Mouse (Mus musculus) 3T3-L1 (cell line): ENCODE measurements around the gene Ubxn1.
A peak's percentile ranks its signal among the peaks of the same experiment; 100 is the strongest.
"Not testable (repeated sequence)": the region's sequence is repeated elsewhere in the genome, so short reads cannot be mapped to it uniquely, and the experiment has no call there.

Experiments
- DNase-seq: peaks from one replicate; pipeline ENCODE4 v3.0.0-alpha.2; 2015; ENCODE audit warnings: low read depth, low spot score

The Ubxn1 gene

DNA sequence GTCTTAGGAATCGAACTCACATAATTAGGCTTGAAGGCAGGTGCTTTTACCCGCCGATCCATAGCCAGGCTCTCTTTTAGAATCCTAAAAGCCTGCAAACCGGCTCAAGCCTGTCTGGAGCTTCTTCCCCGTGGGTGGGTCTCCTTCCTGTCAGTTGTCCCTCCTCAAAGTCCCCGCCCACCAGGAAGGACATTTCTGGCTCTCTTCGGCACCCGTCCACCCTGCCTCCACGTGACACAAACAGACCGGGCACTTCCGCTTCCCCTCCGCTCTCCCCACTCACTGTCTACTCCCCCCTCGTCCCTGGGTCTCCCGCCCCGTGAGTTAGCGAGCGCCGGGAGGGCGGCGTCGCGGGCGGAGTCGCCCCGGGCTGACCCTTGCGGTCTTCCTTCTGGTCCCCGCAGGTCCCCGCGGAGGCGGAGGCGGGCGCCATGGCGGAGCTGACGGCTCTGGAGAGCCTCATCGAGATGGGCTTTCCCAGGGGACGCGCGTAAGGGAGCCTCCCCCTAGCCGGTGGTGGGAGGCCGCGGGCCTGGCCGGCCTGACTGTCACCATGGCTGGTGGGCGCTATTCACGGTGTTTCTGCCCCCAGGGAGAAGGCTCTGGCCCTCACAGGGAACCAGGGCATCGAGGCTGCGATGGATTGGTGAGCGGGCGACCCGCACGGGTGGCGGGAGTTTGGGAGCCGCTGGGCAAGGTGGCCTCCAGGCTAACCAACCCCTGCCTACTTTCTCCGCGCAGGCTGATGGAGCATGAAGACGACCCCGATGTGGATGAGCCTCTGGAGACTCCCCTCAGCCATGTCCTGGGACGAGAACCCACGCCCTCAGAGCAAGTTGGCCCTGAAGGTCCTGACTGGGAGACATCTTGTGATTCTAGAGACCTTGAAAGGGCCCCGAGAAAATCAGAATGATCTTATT, at the start of gene Ubxn1:
Ubxn1 (plus strand) TSS at position 230 of the 920 bp plus-strand sequence.
- peak; percentile 100 for DNase-seq

DNA sequence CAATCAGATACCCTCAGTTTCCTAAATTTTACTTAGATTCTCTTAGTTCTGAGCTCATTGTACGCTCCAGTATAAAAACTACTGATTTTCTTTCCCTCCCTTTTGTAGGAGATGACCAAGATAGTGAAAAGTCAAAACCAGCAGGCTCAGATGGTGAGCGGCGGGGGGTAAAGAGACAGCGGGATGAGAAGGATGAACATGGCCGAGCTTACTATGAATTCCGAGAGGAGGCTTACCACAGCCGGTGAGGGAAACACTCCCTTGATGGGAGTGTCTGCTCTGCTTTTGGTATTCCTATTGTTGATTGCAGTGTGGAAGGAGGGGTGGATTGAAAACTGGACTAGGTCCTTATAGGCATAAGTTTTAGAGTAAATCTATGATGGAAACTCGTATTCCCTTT, 48.6 kb upstream of the Ubxn1 start:
- no peak for DNase-seq

- DNase-seq = no peak
These were observed 41.6 kb upstream of the Ubxn1 start, which contains the start of gene AC129217.1 for GRCm38 (mm10) chr19:8829660-8830059. Gene AC129217.1 (plus strand): TSS chr19:8829773.

GRCm38 (mm10) chr19:8830664-8831063, 40.6 kb upstream of the Ubxn1 start:
- DNase-seq = no peak

DNA sequence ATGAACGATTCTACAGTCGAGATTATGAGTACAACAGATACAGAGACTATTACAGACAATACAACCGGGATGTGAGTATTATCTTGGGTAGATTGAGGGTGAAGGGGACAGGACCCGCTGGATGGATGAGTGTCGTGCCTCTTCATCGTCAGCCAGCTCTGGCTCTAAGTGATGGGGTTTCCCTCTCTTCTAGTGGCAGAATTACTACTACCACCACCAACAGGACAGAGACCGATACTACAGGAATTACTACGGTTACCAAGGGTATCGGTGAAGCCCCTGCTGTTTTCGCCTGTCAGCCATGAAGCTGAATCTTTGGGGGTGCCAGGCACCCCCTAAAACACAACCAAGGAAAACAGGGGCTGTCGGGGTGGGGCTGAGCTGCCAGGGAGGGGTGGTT, 40.0 kb upstream of the Ubxn1 start:
- no peak for DNase-seq

GRCm38 (mm10) chr19:8832971-8833370, 38.3 kb upstream of the Ubxn1 start:
- DNase-seq = no peak

- not testable (repeated sequence) for DNase-seq
These were observed 35.0 kb upstream of the Ubxn1 start for GRCm38 (mm10) chr19:8836327-8836726.

DNA sequence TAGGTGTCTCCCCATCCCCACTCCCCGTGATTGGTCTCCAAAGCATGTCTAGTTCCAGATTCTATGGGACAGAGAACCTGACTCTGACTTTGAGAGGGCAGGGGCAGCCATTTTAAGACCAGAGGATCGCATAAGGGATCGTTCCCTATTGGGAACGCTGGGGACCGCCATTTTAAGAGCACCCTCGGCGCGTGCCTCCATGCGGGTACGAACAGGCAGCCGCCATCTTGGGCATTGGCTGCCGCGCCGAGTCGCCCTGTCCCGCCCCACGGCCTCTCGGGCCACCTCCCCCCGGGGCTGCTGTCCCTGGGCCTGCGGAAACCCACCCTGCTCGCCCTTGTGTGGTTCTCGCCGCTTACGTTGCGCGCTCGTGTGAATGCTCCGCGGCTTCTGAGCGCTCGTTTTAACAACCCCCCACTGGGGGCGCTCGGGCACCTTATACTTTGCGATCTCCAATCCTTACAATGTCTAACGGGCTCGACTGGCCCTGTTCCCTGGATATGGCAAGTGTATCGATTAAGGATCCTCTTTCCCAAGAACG, 34.0 kb upstream of the Ubxn1 start, which contains the start of gene Bscl2:
Bscl2 (plus strand) TSS at position 217 of the 541 bp plus-strand sequence.
- no peak for DNase-seq

GRCm38 (mm10) chr19:8838041-8838730, 33.1 kb upstream of the Ubxn1 start:
- DNase-seq = no peak

GRCm38 (mm10) chr19:8839103-8839907, 32.0 kb upstream of the Ubxn1 start, which contains the start of gene Gng3:
Gene Gng3 (minus strand): TSS chr19:8839194.
- DNase-seq = no peak

DNA sequence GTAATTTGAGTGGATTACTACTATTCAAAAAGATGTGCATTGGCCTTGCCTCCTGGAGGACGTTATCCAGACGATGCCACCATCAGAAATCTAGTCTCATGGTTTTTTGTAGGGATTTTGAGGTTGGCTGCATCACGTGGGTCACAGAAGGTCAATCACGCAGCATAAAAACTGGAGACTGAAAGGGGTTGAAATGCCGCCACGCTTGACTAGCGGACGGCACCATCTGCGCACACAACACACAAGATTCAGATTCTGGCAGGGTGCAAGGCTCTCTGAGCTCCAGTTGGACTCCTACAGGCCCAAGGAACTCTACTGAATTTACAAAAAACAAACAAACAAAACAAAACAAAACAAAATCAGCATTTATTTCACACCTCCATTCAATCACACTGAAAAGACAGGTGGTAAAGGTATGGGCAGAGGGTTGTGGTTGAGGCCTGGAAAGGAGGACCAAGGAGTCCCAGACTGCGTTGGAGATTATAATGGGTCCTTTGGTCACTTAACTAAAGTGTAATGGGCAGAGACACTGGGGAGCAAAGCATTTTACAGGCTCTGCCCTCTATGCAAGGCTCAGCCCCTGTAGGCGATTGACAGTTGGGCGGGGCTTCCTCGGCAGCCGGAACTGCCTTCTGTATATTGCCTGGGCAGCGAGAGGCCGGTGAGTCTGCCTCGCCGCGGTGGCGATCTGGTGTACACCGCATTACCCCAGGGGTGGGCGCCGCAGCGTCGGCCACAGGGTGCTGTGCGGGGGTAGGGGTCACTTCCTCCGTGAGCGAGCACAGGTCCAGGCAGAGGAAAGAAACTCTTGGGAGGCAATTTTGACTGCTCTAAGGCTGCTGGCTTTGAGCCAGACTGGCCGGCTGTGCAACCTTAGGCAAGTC, 31.1 kb upstream of the Ubxn1 start:
- no peak for DNase-seq

DNA sequence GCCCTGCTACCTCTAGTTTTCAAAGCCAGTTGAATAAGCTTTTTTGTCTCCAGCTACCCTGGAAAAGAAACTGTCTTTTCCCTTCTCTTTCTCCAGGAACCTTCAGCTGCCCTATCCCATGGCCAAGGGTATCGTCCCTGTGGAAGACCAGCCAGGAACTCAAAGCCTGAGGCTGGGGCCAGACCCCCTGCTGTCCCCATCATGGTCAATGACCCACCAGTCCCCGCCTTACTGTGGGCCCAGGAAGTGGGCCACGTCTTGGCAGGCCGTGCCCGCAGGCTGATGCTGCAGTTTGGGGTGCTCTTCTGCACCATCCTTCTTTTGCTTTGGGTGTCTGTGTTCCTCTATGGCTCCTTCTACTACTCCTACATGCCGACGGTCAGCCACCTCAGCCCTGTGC, 30.3 kb upstream of the Ubxn1 start:
- DNase-seq = no peak

DNA sequence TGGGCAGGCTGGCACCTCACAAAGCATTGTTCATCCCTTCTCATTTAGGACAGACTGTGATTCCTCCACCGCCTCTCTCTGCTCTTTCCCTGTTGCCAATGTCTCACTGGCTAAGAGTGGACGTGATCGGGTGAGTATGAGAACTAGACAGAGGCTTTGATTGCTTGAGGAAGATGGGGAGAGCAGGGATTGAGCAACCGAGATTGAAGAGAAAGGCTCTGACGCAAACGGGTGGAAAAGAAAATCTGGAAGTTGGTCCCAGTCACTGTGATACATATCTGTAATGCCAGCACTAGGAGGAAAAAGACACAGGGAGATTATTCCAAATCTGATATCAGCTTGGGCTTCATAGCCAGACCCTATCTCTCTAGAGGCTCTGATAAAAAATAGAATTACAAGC, 28.3 kb upstream of the Ubxn1 start:
- DNase-seq = no peak

DNA sequence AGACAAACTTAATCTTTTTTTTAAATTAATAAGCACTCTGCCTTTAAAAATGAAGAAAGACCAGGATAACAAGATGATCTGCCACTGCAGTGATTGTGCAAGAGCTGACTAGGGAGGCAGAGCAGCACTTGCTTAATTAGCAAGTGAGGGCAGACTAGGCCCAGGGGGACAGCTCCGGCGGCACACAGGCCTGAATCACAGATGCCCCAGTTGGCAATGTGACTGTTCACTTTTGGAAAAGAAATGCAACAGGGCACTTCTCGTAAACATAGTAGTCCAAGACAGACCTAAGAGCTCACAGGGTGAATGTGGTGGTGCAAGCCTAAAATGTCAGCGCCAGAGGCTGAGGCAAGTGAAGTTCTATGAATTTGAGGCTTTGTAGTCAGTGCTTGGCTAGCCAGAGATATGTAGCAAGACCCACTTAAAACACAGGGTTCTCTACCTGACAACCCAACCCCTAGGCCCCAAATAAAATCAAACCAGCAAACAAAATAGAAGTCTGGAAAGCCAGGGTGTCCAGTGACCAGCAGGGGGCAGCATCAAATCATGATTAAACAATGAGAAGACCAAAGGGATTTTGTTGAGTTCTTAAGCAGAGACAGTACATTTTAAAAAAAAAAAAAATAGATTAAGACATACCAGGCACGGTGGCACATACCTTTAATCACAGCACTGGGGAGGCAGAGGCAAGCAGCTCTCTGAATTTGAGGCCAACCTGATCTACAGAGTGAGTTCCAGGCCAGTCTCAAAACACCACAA, 26.7 kb upstream of the Ubxn1 start:
- peak; percentile 96 for DNase-seq

- DNase-seq = no peak
These were observed 22.9 kb upstream of the Ubxn1 start for GRCm38 (mm10) chr19:8848356-8848755.

DNA sequence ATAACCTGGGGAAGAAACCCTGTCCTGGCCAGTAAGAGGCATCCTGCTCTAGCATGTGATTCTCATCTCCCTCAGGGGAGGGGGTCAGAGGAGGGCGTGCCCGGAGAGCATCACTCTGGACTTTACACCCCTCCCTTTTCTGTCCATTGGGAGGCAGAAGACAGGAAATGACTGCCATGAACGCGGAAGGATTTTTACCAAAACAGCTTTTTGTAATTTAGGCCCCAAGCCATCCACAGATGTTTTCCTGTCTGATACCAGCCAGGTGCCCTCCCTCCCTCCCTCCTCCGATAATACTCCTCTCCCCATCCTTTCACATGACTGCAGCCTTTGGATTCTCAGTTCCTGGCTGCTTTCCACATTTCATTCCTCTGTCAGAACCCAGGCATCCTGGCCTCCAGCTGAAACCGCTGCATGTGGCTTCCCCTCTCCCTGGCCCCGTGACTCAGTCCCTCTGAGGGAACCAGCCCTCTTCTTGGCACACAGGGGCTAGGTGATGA, 20.8 kb upstream of the Ubxn1 start, which contains the start of gene Lrrn4cl:
Lrrn4cl (plus strand) TSS at position 367 of the 500 bp plus-strand sequence.
- peak; percentile 99 for DNase-seq

GRCm38 (mm10) chr19:8851639-8852038, 19.7 kb upstream of the Ubxn1 start:
- no peak for DNase-seq

DNA sequence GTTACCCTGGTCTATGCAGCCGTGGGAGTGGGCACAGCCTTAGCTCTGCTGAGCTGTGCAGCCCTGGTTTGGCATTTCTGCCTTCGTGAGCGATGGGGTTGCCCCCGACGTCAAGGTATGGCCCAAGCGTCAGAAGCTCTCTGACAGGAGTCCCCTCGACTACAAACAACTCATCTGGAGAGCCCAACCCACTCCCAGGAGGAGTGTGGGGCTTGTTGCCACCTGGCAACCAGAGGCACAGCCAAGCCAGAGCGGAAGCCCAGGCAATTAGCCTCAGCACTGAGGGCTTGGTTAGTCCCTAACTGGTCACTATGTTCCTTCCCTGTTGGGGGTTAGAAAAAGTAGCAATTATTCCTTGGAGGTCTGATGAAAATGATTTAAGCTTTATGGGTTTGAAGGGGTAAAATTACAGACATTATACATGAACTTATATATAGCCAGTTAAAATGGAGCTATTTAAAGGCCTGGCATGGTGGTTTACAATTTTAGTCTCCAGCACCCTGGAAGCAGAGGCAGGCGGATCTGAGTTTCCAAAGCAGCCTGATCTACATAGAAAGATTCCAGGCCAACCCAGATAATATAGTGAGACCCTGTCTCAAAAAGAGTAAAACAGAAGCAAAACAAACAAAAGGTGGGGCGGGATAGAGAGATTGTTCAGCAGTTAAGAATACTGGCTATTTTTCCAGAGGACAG, 18.9 kb upstream of the Ubxn1 start:
- no peak for DNase-seq

DNA sequence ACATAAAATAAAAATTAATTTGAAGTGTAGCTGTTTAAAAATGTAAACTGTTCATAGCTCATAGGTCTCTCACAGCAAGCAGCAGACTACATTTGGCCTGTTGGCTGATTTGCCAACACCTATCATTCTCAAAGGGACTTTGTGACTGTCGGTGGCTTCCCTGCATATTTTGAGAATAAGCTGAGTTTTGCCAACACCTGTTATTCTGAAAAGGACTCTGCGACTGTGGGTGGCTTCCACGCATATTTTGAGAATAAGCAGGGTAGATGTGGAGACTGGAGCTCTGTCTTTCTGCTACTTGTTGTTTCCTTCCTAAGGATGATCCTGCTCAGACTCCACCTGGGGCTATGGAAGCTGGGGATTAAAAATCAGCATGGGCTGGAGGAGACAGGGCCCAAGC, 18.2 kb upstream of the Ubxn1 start:
- no peak for DNase-seq
